Mouse (Mus musculus) lung, embryonic 16.5 days (tissue): Measurements from ENCODE around the gene Cacna1c. TPM values are rescaled to one million over a fixed set of nuclear protein-coding genes. Genes with fewer than 3 reads are reported as not detected.

Experiments used
- ATAC-seq: fragments of 200-750 bp; cut with Nextera tagmentation; 2 replicates; pipeline ENCODE4 v1.8.0; 2017; ENCODE audit warnings: low read depth, mild to moderate bottlenecking, moderate library complexity
- H3K27ac ChIP-seq: fragments of 300-500 bp; sonication (generic); 2 replicates; pipeline ENCODE4 v1.5.1; 2014; ENCODE audit warnings: mild to moderate bottlenecking, control low read depth, low read length
- H3K27me3 ChIP-seq: fragments of 300-500 bp; sonication (generic); 2 replicates; pipeline ENCODE4 v1.6.1; 2014; ENCODE audit warnings: low read depth, low read length, mixed read lengths; ENCODE audit not compliant: control insufficient read depth, insufficient read depth
- H3K36me3 ChIP-seq: fragments of 300-500 bp; sonication (generic); 2 replicates; pipeline ENCODE4 v1.6.1; 2014; ENCODE audit warnings: low read length; ENCODE audit not compliant: control insufficient read depth, insufficient read depth
- H3K4me1 ChIP-seq: fragments of 300-500 bp; sonication (generic); replicated peaks from 2 replicates; pipeline ENCODE4 v1.6.1; 2014; ENCODE audit warnings: low read length, mixed read lengths; ENCODE audit not compliant: control insufficient read depth, insufficient read depth
- H3K4me2 ChIP-seq: fragments of 300-500 bp; sonication (generic); 2 replicates; pipeline ENCODE4 v1.6.1; 2014; ENCODE audit warnings: low read depth, low read length, control low read depth
- H3K4me3 ChIP-seq: fragments of 300-500 bp; sonication (generic); 2 replicates; pipeline ENCODE4 v1.5.1; 2014; ENCODE audit warnings: mild to moderate bottlenecking, low read length, control low read depth
- H3K9ac ChIP-seq: fragments of 300-500 bp; sonication (generic); 2 replicates; pipeline ENCODE4 v1.6.1; 2014; ENCODE audit warnings: low read length, control low read depth
- H3K9me3 ChIP-seq: fragments of 300-500 bp; sonication (generic); 2 replicates; pipeline ENCODE4 v1.6.1; 2016; ENCODE audit warnings: low read length; ENCODE audit not compliant: control insufficient read depth
- WGBS: fragments of 180-500 bp; shearing (Covaris S2); extraction: QIAGEN DNeasy Blood & Tissue Kit; methylation state at CpG from one replicate; pipeline ENCODE4 v1.1.7; 2014; 5-methylcytosine and 5-hydroxymethylcytosine counted together
- polyA plus RNA-seq: library from polyadenylated mRNA; unstranded; fragments of >200 nt; fragmentation: Nextera tagmentation; extraction: Ambion mirVana; gene quantifications from 2 replicates; pipeline ENCODE4 v1.2.1, GENCODE M21; 2015

The Cacna1c gene
- polyA plus RNA-seq, 1 experiment from 2014 or later, result 5.8 TPM

DNA sequence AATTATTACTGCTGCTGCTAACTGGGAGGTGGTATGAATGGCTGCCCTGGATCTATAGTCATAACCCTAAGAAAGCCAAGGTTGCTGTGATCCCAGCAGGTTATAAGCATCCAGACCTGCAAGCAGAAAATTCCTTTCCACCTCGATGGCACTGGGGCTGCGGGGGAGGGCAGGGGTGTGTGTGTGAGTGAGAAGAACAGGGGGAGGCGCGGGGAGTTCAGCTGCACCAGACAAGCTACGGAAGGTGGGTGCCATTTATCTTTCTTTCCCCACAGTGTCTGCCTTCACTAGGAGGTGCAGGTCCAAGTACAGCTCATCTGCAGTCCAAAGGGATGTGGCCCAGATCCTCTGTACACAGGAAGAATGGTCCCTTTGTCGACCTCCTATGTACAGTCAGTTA is 473.9 kb downstream of the Cacna1c start:
- ATAC-seq, result no peak
- 64% methylated on average over 6 of the region's 6 CpGs for WGBS
- no peaks in the 10 kb centered on the region for H3K36me3 ChIP-seq
- H3K4me1 ChIP-seq, result peaks cover 12% of the 10 kb centered on the region
- no peak overlapping the region for H3K27ac ChIP-seq
- no peak overlapping the region for H3K4me2 ChIP-seq
- H3K9ac ChIP-seq, result no peak overlapping the region
- H3K9me3 ChIP-seq, result no peaks in the 10 kb centered on the region
- H3K4me3 ChIP-seq, result no peak overlapping the region
- H3K27me3 ChIP-seq, result no peaks in the 10 kb centered on the region

- Histone ChIP-seq H3K36me3 (no peaks in the 10 kb centered on the region), H3K27me3 (no peaks in the 10 kb centered on the region), H3K27ac (no peak overlapping the region), H3K9me3 (no peaks in the 10 kb centered on the region), H3K4me1 (peaks cover 12% of the 10 kb centered on the region), H3K9ac (no peak overlapping the region), H3K4me3 (no peak overlapping the region), H3K4me2 (no peak overlapping the region)
- ATAC-seq, result 0 out of 2 replicates have a peak, but pooled peaks have one; percentile 31
- 60% methylated on average over 1 of the region's 1 CpGs for WGBS
These were observed 476.7 kb downstream of the Cacna1c start for GRCm38 (mm10) chr6:118719486-118719885.

GRCm38 (mm10) chr6:118713286-118713685 is 482.9 kb downstream of the Cacna1c start:
- ATAC-seq, result no peak
- H3K9me3 ChIP-seq, result no peaks in the 10 kb centered on the region
- 85% methylated on average over 5 of the region's 5 CpGs for WGBS
- no peak overlapping the region for H3K4me2 ChIP-seq
- H3K4me1 ChIP-seq, result no peaks in the 10 kb centered on the region
- no peak overlapping the region for H3K9ac ChIP-seq
- no peaks in the 10 kb centered on the region for H3K36me3 ChIP-seq
- H3K4me3 ChIP-seq, result no peak overlapping the region
- H3K27ac ChIP-seq, result no peak overlapping the region
- H3K27me3 ChIP-seq, result no peaks in the 10 kb centered on the region

DNA sequence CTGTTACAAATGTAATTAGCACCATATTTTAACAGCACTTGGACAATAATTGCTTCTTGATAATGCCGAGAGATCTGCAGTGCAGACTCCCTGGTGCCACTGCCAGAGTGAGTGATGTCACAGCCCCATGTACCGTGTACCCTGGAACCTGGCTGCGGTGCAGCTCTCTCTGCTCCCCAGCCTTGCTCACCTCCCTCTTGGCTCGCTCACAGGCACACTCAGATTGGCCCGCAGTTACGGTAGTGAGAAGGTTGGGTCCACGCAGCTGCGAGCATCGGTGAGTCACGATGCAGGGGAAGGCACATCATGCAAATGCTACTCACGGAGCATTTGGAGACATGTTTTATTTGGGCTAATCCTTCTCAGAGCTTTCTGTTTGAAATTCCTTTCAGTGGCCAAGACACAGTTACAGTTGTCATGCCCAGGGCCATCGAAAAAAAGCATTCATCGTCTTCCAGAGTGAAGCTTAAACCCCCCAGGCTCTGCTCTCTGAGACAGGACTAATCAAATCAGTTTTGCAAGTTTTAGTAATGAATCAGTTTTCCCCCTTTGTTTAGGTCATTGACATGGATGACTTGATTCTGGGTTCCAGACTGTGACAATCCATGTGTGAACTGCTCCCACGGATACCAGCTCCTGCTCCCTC is 484.4 kb downstream of the Cacna1c start:
- Histone ChIP-seq H3K27me3 (no peaks in the 10 kb centered on the region), H3K9me3 (no peaks in the 10 kb centered on the region), H3K36me3 (no peaks in the 10 kb centered on the region), H3K9ac (no peak overlapping the region), H3K4me3 (no peak overlapping the region), H3K4me1 (no peaks in the 10 kb centered on the region), H3K4me2 (no peak overlapping the region), H3K27ac (no peak overlapping the region)
- no peak for ATAC-seq
- WGBS, result 82% methylated on average over 14 of the region's 14 CpGs

DNA sequence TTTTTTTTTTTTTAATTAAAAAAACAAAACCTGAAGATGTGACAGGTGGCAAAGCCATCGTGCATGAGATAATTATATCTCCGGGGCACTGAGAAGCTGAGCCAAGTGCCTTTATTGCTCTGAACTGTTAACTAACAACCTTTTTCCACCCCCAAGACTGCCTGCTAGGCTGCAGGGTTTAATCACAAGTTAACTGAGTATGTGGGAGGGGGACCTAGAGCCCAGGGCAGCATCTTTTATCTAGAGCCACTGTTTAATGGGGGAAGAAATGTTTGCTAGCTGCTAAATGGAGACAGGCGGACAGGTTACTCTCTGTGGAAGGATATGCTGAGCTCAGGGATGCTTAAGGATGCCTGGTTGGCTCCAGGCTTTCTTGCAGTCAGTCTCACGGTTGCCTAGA is 489.2 kb downstream of the Cacna1c start:
- Histone ChIP-seq H3K27ac (no peak overlapping the region), H3K27me3 (no peaks in the 10 kb centered on the region), H3K9me3 (no peaks in the 10 kb centered on the region), H3K4me2 (no peak overlapping the region), H3K36me3 (no peaks in the 10 kb centered on the region), H3K4me1 (no peaks in the 10 kb centered on the region), H3K9ac (no peak overlapping the region), H3K4me3 (no peak overlapping the region)
- ATAC-seq, result no peak
- 80% methylated on average over 4 of the region's 4 CpGs for WGBS

- no peaks in the 10 kb centered on the region for H3K36me3 ChIP-seq
- H3K4me2 ChIP-seq, result no peak overlapping the region
- H3K9ac ChIP-seq, result no peak overlapping the region
- H3K27ac ChIP-seq, result no peak overlapping the region
- no peak for ATAC-seq
- 89% methylated on average over 7 of the region's 7 CpGs for WGBS
- no peak overlapping the region for H3K4me3 ChIP-seq
- no peaks in the 10 kb centered on the region for H3K9me3 ChIP-seq
- no peaks in the 10 kb centered on the region for H3K27me3 ChIP-seq
- no peaks in the 10 kb centered on the region for H3K4me1 ChIP-seq
These were observed 490.4 kb downstream of the Cacna1c start for GRCm38 (mm10) chr6:118705840-118706239.

- ATAC-seq, result no peak
- no peaks in the 10 kb centered on the region for H3K4me1 ChIP-seq
- no peaks in the 10 kb centered on the region for H3K36me3 ChIP-seq
- H3K4me3 ChIP-seq, result no peak overlapping the region
- no peak overlapping the region for H3K4me2 ChIP-seq
- H3K27me3 ChIP-seq, result no peaks in the 10 kb centered on the region
- H3K9me3 ChIP-seq, result no peaks in the 10 kb centered on the region
- H3K27ac ChIP-seq, result no peak overlapping the region
- H3K9ac ChIP-seq, result no peak overlapping the region
- WGBS, result 75% methylated on average over 4 of the region's 4 CpGs
These were observed 501.6 kb downstream of the Cacna1c start for GRCm38 (mm10) chr6:118694626-118695025.

GRCm38 (mm10) chr6:118689447-118689846 is 506.8 kb downstream of the Cacna1c start:
- no peak overlapping the region for H3K27ac ChIP-seq
- WGBS, result 82% methylated on average over 3 of the region's 3 CpGs
- H3K27me3 ChIP-seq, result no peaks in the 10 kb centered on the region
- ATAC-seq, result no peak
- no peak overlapping the region for H3K4me3 ChIP-seq
- H3K9ac ChIP-seq, result no peak overlapping the region
- no peaks in the 10 kb centered on the region for H3K9me3 ChIP-seq
- H3K4me2 ChIP-seq, result no peak overlapping the region
- H3K4me1 ChIP-seq, result no peaks in the 10 kb centered on the region
- H3K36me3 ChIP-seq, result no peaks in the 10 kb centered on the region

- Histone ChIP-seq H3K27me3 (no peaks in the 10 kb centered on the region), H3K4me1 (no peaks in the 10 kb centered on the region), H3K9ac (no peak overlapping the region), H3K4me3 (no peak overlapping the region), H3K4me2 (no peak overlapping the region), H3K27ac (no peak overlapping the region), H3K9me3 (no peaks in the 10 kb centered on the region), H3K36me3 (no peaks in the 10 kb centered on the region)
- no peak for ATAC-seq
- 82% methylated on average over 5 of the region's 5 CpGs for WGBS
These were observed 507.4 kb downstream of the Cacna1c start for GRCm38 (mm10) chr6:118688856-118689255.

GRCm38 (mm10) chr6:118680814-118681213 is 515.4 kb downstream of the Cacna1c start:
- Histone ChIP-seq H3K27me3 (no peaks in the 10 kb centered on the region), H3K9me3 (no peaks in the 10 kb centered on the region), H3K36me3 (no peaks in the 10 kb centered on the region), H3K4me1 (no peaks in the 10 kb centered on the region), H3K27ac (no peak overlapping the region), H3K9ac (no peak overlapping the region), H3K4me3 (no peak overlapping the region), H3K4me2 (no peak overlapping the region)
- 69% methylated on average over 6 of the region's 6 CpGs for WGBS
- ATAC-seq, result no peak
